Mouse (Mus musculus) forebrain, embryonic 10.5 days (tissue): ENCODE measurements around the gene Kmt2c. TPM values are rescaled to one million over a fixed set of nuclear protein-coding genes. Genes with fewer than 3 reads are reported as not detected.

Source experiments
- DNase-seq: peaks from one replicate; pipeline ENCODE4 v3.0.0-alpha.2; 2017; ENCODE audit warnings: low spot score; ENCODE audit errors: extremely low spot score
- H3K27ac ChIP-seq: fragments of 300-500 bp; sonication (generic); 2 replicates; pipeline ENCODE4 v1.5.1; 2016; ENCODE audit warnings: mild to moderate bottlenecking
- H3K27me3 ChIP-seq: fragments of 300-500 bp; sonication (generic); 2 replicates; pipeline ENCODE4 v1.6.1; 2016; ENCODE audit warnings: mild to moderate bottlenecking; ENCODE audit not compliant: poor library complexity, severe bottlenecking
- H3K36me3 ChIP-seq: fragments of 300-500 bp; sonication (generic); replicated peaks from 2 replicates; pipeline ENCODE4 v1.6.1; 2016; ENCODE audit warnings: mild to moderate bottlenecking, moderate library complexity
- H3K4me1 ChIP-seq: fragments of 300-500 bp; sonication (generic); 2 replicates; pipeline ENCODE4 v1.6.1; 2016
- H3K4me3 ChIP-seq: fragments of 300-500 bp; sonication (generic); 2 replicates; pipeline ENCODE4 v1.5.1; 2016; ENCODE audit warnings: mild to moderate bottlenecking, moderate library complexity
- H3K9me3 ChIP-seq: fragments of 300-500 bp; sonication (generic); 2 replicates; pipeline ENCODE4 v1.6.1; 2016; ENCODE audit warnings: mild to moderate bottlenecking, moderate library complexity
- WGBS: fragments of 180-500 bp; shearing (Covaris S2); methylation state at CpG from one replicate; pipeline ENCODE4 v1.1.7; 2016; 5-methylcytosine and 5-hydroxymethylcytosine counted together
- polyA plus RNA-seq: library from polyadenylated mRNA; unstranded; fragments of >200 nt; fragmentation: Nextera tagmentation; extraction: Ambion mirVana; gene quantifications from 2 replicates; pipeline ENCODE4 v1.2.1, GENCODE M21; 2016

Kmt2c gene
- polyA plus RNA-seq, 1 experiment from 2014 or later: 12.0 TPM

GRCm38 (mm10) chr5:25436081-25436480 is 62.5 kb downstream of the Kmt2c start:
- 36% methylated on average over 3 of the region's 3 CpGs for WGBS
- DNase-seq: no peak

GRCm38 (mm10) chr5:25422576-25422975 is 76.0 kb downstream of the Kmt2c start:
- WGBS: 88% methylated on average over 1 of the region's 1 CpGs
- Histone ChIP-seq H3K4me1 (no peaks in the 10 kb centered on the region), H3K36me3 (no peaks in the 10 kb centered on the region), H3K27ac (no peak overlapping the region), H3K9me3 (no peaks in the 10 kb centered on the region), H3K27me3 (no peaks in the 10 kb centered on the region), H3K4me3 (no peak overlapping the region)
- DNase-seq: no peak

More at GRCm38 (mm10) chr5:25436081-25436480, 62.5 kb downstream of the Kmt2c start:
- Histone ChIP-seq H3K27me3 (no peaks in the 10 kb centered on the region), H3K27ac (no peak overlapping the region), H3K36me3 (no peaks in the 10 kb centered on the region; the same call in 1 of the 2 replicates), H3K4me3 (no peak overlapping the region), H3K4me1 (no peaks in the 10 kb centered on the region), H3K9me3 (peaks cover 3% of the 10 kb centered on the region; the same call in 1 of the 2 replicates)

- no peaks in the 10 kb centered on the region for H3K4me1 ChIP-seq
- WGBS: 46% methylated on average over 3 of the region's 3 CpGs
- H3K36me3 ChIP-seq: no peaks in the 10 kb centered on the region
- no peaks in the 10 kb centered on the region for H3K9me3 ChIP-seq
- DNase-seq: no peak
- no peak overlapping the region for H3K4me3 ChIP-seq
- H3K27me3 ChIP-seq: no peaks in the 10 kb centered on the region
- no peak overlapping the region for H3K27ac ChIP-seq
These were observed 78.0 kb downstream of the Kmt2c start for GRCm38 (mm10) chr5:25420601-25421000.

GRCm38 (mm10) chr5:25415382-25415781 is 83.2 kb downstream of the Kmt2c start:
- no peaks in the 10 kb centered on the region for H3K27me3 ChIP-seq
- H3K27ac ChIP-seq: no peak overlapping the region
- no peaks in the 10 kb centered on the region for H3K4me1 ChIP-seq
- no peak overlapping the region for H3K4me3 ChIP-seq
- no peaks in the 10 kb centered on the region for H3K9me3 ChIP-seq
- DNase-seq: no peak
- H3K36me3 ChIP-seq: peaks cover 9% of the 10 kb centered on the region

- H3K36me3 ChIP-seq: peaks cover 18% of the 10 kb centered on the region
- 95% methylated on average over 2 of the region's 2 CpGs for WGBS
- no peak overlapping the region for H3K27ac ChIP-seq
- no peaks in the 10 kb centered on the region for H3K4me1 ChIP-seq
- H3K9me3 ChIP-seq: no peaks in the 10 kb centered on the region
- no peak for DNase-seq
- H3K4me3 ChIP-seq: no peak overlapping the region
- no peaks in the 10 kb centered on the region for H3K27me3 ChIP-seq
These were observed 101.9 kb downstream of the Kmt2c start for GRCm38 (mm10) chr5:25396727-25397126.

GRCm38 (mm10) chr5:25392655-25393054 is 105.9 kb downstream of the Kmt2c start:
- Histone ChIP-seq H3K27me3 (no peaks in the 10 kb centered on the region), H3K4me3 (no peak overlapping the region), H3K27ac (no peak overlapping the region), H3K4me1 (0 out of 2 replicates have a peak, but pooled peaks cover 2% of the 10 kb centered on the region), H3K36me3 (no peaks in the 10 kb centered on the region; the same call in 1 of the 2 replicates), H3K9me3 (no peaks in the 10 kb centered on the region)
- WGBS: 87% methylated on average over 2 of the region's 2 CpGs
- no peak for DNase-seq

GRCm38 (mm10) chr5:25383581-25383980 is 115.0 kb downstream of the Kmt2c start:
- peaks cover 4% of the 10 kb centered on the region for H3K4me1 ChIP-seq
- H3K27me3 ChIP-seq: no peaks in the 10 kb centered on the region
- no peak for DNase-seq
- WGBS: 87% methylated on average over 11 of the region's 11 CpGs
- no peak overlapping the region for H3K4me3 ChIP-seq
- no peak overlapping the region for H3K27ac ChIP-seq
- H3K36me3 ChIP-seq: peaks cover 17% of the 10 kb centered on the region
- no peaks in the 10 kb centered on the region for H3K9me3 ChIP-seq

- H3K36me3 ChIP-seq: peaks cover 9% of the 10 kb centered on the region
- no peak for DNase-seq
- no peaks in the 10 kb centered on the region for H3K9me3 ChIP-seq
- no peak overlapping the region for H3K27ac ChIP-seq
- H3K4me3 ChIP-seq: no peak overlapping the region
- no peaks in the 10 kb centered on the region for H3K27me3 ChIP-seq
- peaks cover 4% of the 10 kb centered on the region for H3K4me1 ChIP-seq
These were observed 119.4 kb downstream of the Kmt2c start for GRCm38 (mm10) chr5:25379188-25379587.

- DNase-seq: no peak
- no peaks in the 10 kb centered on the region for H3K4me1 ChIP-seq
- H3K36me3 ChIP-seq: peaks cover 8% of the 10 kb centered on the region
- no peaks in the 10 kb centered on the region for H3K27me3 ChIP-seq
- 94% methylated on average over 2 of the region's 2 CpGs for WGBS
- H3K4me3 ChIP-seq: no peak overlapping the region
- no peak overlapping the region for H3K27ac ChIP-seq
- no peaks in the 10 kb centered on the region for H3K9me3 ChIP-seq
These were observed 130.2 kb downstream of the Kmt2c start for GRCm38 (mm10) chr5:25368420-25368819.

GRCm38 (mm10) chr5:25367126-25367525 is 131.5 kb downstream of the Kmt2c start:
- H3K4me3 ChIP-seq: no peak overlapping the region
- no peaks in the 10 kb centered on the region for H3K9me3 ChIP-seq
- no peaks in the 10 kb centered on the region for H3K27me3 ChIP-seq
- peaks cover 3% of the 10 kb centered on the region; the same call in 1 of the 2 replicates for H3K36me3 ChIP-seq
- H3K4me1 ChIP-seq: no peaks in the 10 kb centered on the region
- DNase-seq: no peak
- 96% methylated on average over 1 of the region's 1 CpGs for WGBS
- H3K27ac ChIP-seq: no peak overlapping the region

- no peaks in the 10 kb centered on the region for H3K4me1 ChIP-seq
- H3K4me3 ChIP-seq: no peak overlapping the region
- no peaks in the 10 kb centered on the region for H3K27me3 ChIP-seq
- DNase-seq: no peak
- WGBS: 90% methylated on average over 2 of the region's 2 CpGs
- H3K27ac ChIP-seq: no peak overlapping the region
- H3K9me3 ChIP-seq: no peaks in the 10 kb centered on the region
- peaks cover 21% of the 10 kb centered on the region for H3K36me3 ChIP-seq
These were observed 145.1 kb downstream of the Kmt2c start for GRCm38 (mm10) chr5:25353509-25353908.

- no peak for DNase-seq
- no peak overlapping the region for H3K4me3 ChIP-seq
- no peaks in the 10 kb centered on the region for H3K9me3 ChIP-seq
- H3K4me1 ChIP-seq: no peaks in the 10 kb centered on the region
- H3K36me3 ChIP-seq: peaks cover 27% of the 10 kb centered on the region
- no peaks in the 10 kb centered on the region for H3K27me3 ChIP-seq
- WGBS: 92% methylated on average over 2 of the region's 2 CpGs
- no peak overlapping the region for H3K27ac ChIP-seq
These were observed 167.3 kb downstream of the Kmt2c start for GRCm38 (mm10) chr5:25331322-25331721.

- H3K4me1 ChIP-seq: no peaks in the 10 kb centered on the region
- H3K36me3 ChIP-seq: peaks cover 83% of the 10 kb centered on the region
- H3K9me3 ChIP-seq: no peaks in the 10 kb centered on the region
- no peak overlapping the region for H3K4me3 ChIP-seq
- no peaks in the 10 kb centered on the region for H3K27me3 ChIP-seq
- WGBS: 93% methylated on average over 6 of the region's 6 CpGs
- DNase-seq: no peak
- H3K27ac ChIP-seq: no peak overlapping the region
These were observed 184.7 kb downstream of the Kmt2c start for GRCm38 (mm10) chr5:25313881-25314280.

GRCm38 (mm10) chr5:25310226-25310625 is 188.4 kb downstream of the Kmt2c start:
- DNase-seq: no peak
- Histone ChIP-seq H3K27ac (no peak overlapping the region), H3K36me3 (peaks cover 62% of the 10 kb centered on the region), H3K27me3 (no peaks in the 10 kb centered on the region), H3K4me1 (no peaks in the 10 kb centered on the region), H3K4me3 (no peak overlapping the region), H3K9me3 (no peaks in the 10 kb centered on the region)
- WGBS: 98% methylated on average over 2 of the region's 2 CpGs
